Mouse (Mus musculus) spleen, adult 2 months (tissue): ENCODE results near the gene P2ry2. TPM values are rescaled to one million over a fixed set of nuclear protein-coding genes. Genes with fewer than 3 reads are reported as not detected.

ENCODE experiments used
- DNase-seq, 2 experiments: peaks; one replicate each; pipeline versions ENCODE4 v3.0.0 to v3.0.0-alpha.2; 2012 to 2021; ENCODE audit warnings: low spot score in 2 of 2, low read depth in 1 of 2
- H3K27ac ChIP-seq: fragments of 200-500 bp; 2 replicates; pipeline ENCODE4 v1.5.1; 2012; ENCODE audit warnings: low read length, inconsistent platforms; ENCODE audit not compliant: insufficient read depth
- H3K27me3 ChIP-seq: fragments of 200-500 bp; 2 replicates; pipeline ENCODE4 v1.6.1; 2012; ENCODE audit warnings: mild to moderate bottlenecking, moderate library complexity, low read length, inconsistent platforms; ENCODE audit not compliant: control insufficient read depth, insufficient read depth
- H3K36me3 ChIP-seq: fragments of 200-500 bp; 2 replicates; pipeline ENCODE4 v1.6.1; 2012; ENCODE audit warnings: mild to moderate bottlenecking, low read length, inconsistent platforms; ENCODE audit not compliant: control insufficient read depth, insufficient read depth
- H3K4me1 ChIP-seq: fragments of 200-500 bp; 2 replicates; pipeline ENCODE4 v1.6.1; 2011; ENCODE audit warnings: inconsistent platforms; ENCODE audit not compliant: control insufficient read depth, insufficient read depth, insufficient read length
- H3K4me3 ChIP-seq: fragments of 200-500 bp; 2 replicates; pipeline ENCODE4 v1.5.1; 2011; ENCODE audit warnings: mild to moderate bottlenecking, inconsistent platforms; ENCODE audit not compliant: insufficient read depth, insufficient read length; ENCODE audit errors: extremely low read depth
- CTCF ChIP-seq: fragments of 200-500 bp; IDR thresholded peaks from 2 replicates; pipeline ENCODE4 v1.5.1; 2011; ENCODE audit warnings: mild to moderate bottlenecking, inconsistent platforms; ENCODE audit not compliant: insufficient read depth, insufficient read length, insufficient replicate concordance; ENCODE audit errors: extremely low read depth
- POLR2A ChIP-seq: fragments of 200-500 bp; IDR thresholded peaks from 2 replicates; pipeline ENCODE4 v1.6.1; 2011; ENCODE audit warnings: low read depth, low read length, inconsistent platforms
- WGBS: fragments of 180-500 bp; shearing (Covaris S2); methylation state at CpG from one replicate; pipeline ENCODE4 v1.1.7; 2018; 5-methylcytosine and 5-hydroxymethylcytosine counted together
- polyA plus RNA-seq: library from polyadenylated mRNA; depleted of rRNA; stranded (reverse); fragments of >200 nt; gene quantifications from 2 replicates; pipeline ENCODE4 v1.2.3, GENCODE M21; 2012

P2ry2 gene
- polyA plus RNA-seq, 1 experiment, result 7.7 TPM

DNA sequence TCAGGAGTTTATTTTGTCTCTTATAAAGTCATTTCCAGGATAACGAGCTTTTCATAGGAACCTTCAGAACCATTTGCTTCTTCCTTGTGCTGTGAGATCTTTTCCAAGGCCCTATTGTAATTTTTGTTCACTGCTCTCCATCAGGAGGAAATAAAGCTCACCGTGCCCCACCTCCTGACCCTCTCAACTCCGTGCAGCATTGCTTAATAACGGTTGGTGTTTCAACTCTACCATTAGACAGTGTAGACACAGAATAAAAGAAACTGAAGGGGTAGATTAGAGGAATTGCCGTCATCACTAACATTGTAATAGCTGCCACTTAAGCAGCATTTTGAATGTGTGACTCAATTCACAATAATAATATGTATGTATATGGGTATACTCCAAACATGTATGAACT lies 14.2 kb upstream of the P2ry2 start:
- TF ChIP-seq POLR2A, result no peak
- TF ChIP-seq CTCF, result no peak
- Histone ChIP-seq H3K4me1 (peaks cover 9% of the 10 kb centered on the region), H3K27me3 (no peaks in the 10 kb centered on the region), H3K36me3 (no peaks in the 10 kb centered on the region), H3K4me3 (no peak overlapping the region), H3K27ac (no peak overlapping the region)
- WGBS, result 43% methylated on average over 5 of the region's 5 CpGs
- DNase-seq, result no peak

GRCm38 (mm10) chr7:101017492-101017891 lies 4.8 kb upstream of the P2ry2 start:
- Histone ChIP-seq H3K27me3 (no peaks in the 10 kb centered on the region), H3K36me3 (no peaks in the 10 kb centered on the region), H3K27ac (no peak overlapping the region), H3K4me1 (no peaks in the 10 kb centered on the region), H3K4me3 (no peak overlapping the region)
- no peak for DNase-seq
- 85% methylated on average over 6 of the region's 6 CpGs for WGBS
- no peak for TF ChIP-seq POLR2A
- TF ChIP-seq CTCF, result no peak

DNA sequence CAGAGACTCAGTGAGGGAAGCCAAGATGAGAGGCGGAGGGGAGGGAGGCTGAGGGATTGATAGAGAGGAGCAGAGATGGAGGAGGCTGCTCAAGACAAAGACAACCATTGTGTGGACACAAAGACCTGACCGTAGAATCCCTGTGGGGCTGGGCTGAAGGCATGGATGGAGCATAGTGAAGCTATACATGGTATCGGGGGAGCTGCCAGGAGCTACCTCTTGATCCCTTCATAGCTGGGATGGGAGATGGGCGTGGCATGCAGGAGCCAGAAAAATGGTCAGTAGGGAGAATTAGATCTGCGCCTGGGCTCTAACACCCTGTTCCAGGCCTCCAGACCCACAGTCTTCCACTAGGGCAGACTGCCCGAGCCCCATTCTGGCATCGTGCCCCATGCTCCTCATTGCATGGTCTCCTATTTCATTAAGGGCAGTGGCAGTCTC lies 4.4 kb upstream of the P2ry2 start:
- TF ChIP-seq CTCF (no peak), POLR2A (no peak)
- no peak overlapping the region for H3K27ac ChIP-seq
- no peaks in the 10 kb centered on the region for H3K36me3 ChIP-seq
- H3K27me3 ChIP-seq, result peaks cover under 1% of the 10 kb centered on the region; the same call in 1 of the 2 replicates
- WGBS, result 84% methylated on average over 7 of the region's 7 CpGs
- peaks cover under 1% of the 10 kb centered on the region; the same call in 1 of the 2 replicates for H3K4me1 ChIP-seq
- no peak overlapping the region for H3K4me3 ChIP-seq
- no peak for DNase-seq

GRCm38 (mm10) chr7:101014985-101015384 lies 2.3 kb upstream of the P2ry2 start:
- WGBS, result 71% methylated on average over 1 of the region's 1 CpGs
- TF ChIP-seq POLR2A (no peak), CTCF (no peak)
- Histone ChIP-seq H3K27ac (no peak overlapping the region), H3K4me3 (no peak overlapping the region), H3K27me3 (peaks cover 4% of the 10 kb centered on the region), H3K36me3 (no peaks in the 10 kb centered on the region), H3K4me1 (peaks cover 8% of the 10 kb centered on the region)
- no peak for DNase-seq

GRCm38 (mm10) chr7:101014041-101014440 lies 1.4 kb upstream of the P2ry2 start:
- TF ChIP-seq CTCF, result no peak
- no peak for TF ChIP-seq POLR2A
- H3K36me3 ChIP-seq, result no peaks in the 10 kb centered on the region
- WGBS, result 88% methylated on average over 9 of the region's 9 CpGs
- no peak overlapping the region for H3K27ac ChIP-seq
- H3K27me3 ChIP-seq, result peaks cover 4% of the 10 kb centered on the region
- H3K4me1 ChIP-seq, result peaks cover 8% of the 10 kb centered on the region
- DNase-seq, result no peak
- H3K4me3 ChIP-seq, result no peak overlapping the region

DNA sequence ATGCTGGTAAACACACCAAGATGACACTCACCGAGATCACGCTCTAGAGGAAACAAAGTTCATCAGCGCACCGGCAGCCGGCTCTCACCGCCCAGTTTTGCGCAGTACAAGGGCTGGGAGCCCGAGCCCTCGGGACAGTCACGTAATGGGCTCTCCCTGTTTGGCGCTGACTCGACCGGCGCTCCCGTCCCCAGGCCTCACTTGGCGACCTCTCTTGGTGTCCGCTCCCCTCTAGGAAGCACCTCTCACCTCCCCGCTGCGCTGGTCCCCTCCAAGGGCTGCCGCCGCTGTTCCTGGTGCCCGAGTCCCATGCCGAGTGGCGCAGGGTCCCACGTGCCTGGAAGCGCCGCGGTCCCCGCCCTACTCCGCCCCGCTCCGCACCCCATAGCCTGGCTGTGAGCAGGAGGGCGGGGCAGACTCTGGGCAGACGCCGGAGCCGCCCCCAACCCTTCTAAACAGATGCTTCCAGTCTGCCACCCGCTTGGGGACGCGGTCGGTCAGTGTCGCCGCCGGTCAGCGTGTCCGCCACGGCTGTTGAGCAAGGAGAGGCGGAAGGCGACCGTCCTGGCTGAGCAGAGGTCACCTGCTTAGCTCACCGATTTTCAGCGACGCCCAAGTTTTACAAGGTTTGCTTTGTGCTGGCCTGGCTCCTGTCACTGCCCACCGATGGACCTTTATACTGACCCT lies 842 bp downstream of the P2ry2 start:
- Histone ChIP-seq H3K27ac (no peak overlapping the region), H3K36me3 (no peaks in the 10 kb centered on the region), H3K27me3 (peaks cover 4% of the 10 kb centered on the region), H3K4me1 (peaks cover 8% of the 10 kb centered on the region), H3K4me3 (peak overlapping the region; percentile 57)
- no peak for TF ChIP-seq CTCF
- no peak for TF ChIP-seq POLR2A
- peak in 1 of 2 experiments; percentile 32 for DNase-seq
- WGBS, result 1% methylated on average over 53 of the region's 53 CpGs

- no peak overlapping the region for H3K4me3 ChIP-seq
- peaks cover 8% of the 10 kb centered on the region for H3K4me1 ChIP-seq
- no peaks in the 10 kb centered on the region for H3K36me3 ChIP-seq
- WGBS, result 76% methylated on average over 3 of the region's 3 CpGs
- no peak for DNase-seq
- no peak overlapping the region for H3K27ac ChIP-seq
- no peak for TF ChIP-seq POLR2A
- no peak for TF ChIP-seq CTCF
- peaks cover 4% of the 10 kb centered on the region for H3K27me3 ChIP-seq
Observed at GRCm38 (mm10) chr7:101010741-101011140, 1.9 kb downstream of the P2ry2 start.
